Mouse (Mus musculus) hindbrain, embryonic 16.5 days (tissue): ENCODE measurements around the gene Plekhs1. TPM values are rescaled to one million over a fixed set of nuclear protein-coding genes. Genes with fewer than 3 reads are reported as not detected.
"Not testable (repeated sequence)": the region's sequence is repeated elsewhere in the genome, so short reads cannot be mapped to it uniquely, and the experiment has no call there.

ENCODE experiments used
- ATAC-seq: fragments of 200-750 bp; cut with Nextera tagmentation; 2 replicates; pipeline ENCODE4 v1.8.0; 2017; ENCODE audit warnings: moderate TSS enrichment, moderate library complexity
- H3K27ac ChIP-seq: fragments of 300-500 bp; sonication (generic); 2 replicates; pipeline ENCODE4 v1.5.1; 2014; ENCODE audit warnings: low read depth, mild to moderate bottlenecking, control low read depth, low read length, moderate library complexity
- H3K27me3 ChIP-seq: fragments of 300-500 bp; sonication (generic); replicated peaks from 2 replicates; pipeline ENCODE4 v1.6.1; 2014; ENCODE audit warnings: low read length; ENCODE audit not compliant: control insufficient read depth, insufficient read depth
- H3K36me3 ChIP-seq: fragments of 300-500 bp; sonication (generic); 2 replicates; pipeline ENCODE4 v1.6.1; 2014; ENCODE audit warnings: mild to moderate bottlenecking, low read length, moderate library complexity, mixed read lengths; ENCODE audit not compliant: control insufficient read depth, insufficient read depth
- H3K4me1 ChIP-seq: fragments of 300-500 bp; sonication (generic); 2 replicates; pipeline ENCODE4 v1.6.1; 2014; ENCODE audit warnings: low read depth, low read length; ENCODE audit not compliant: control insufficient read depth, insufficient read depth
- H3K4me2 ChIP-seq: fragments of 300-500 bp; sonication (generic); 2 replicates; pipeline ENCODE4 v1.6.1; 2014; ENCODE audit warnings: mild to moderate bottlenecking, low read length, control low read depth, moderate library complexity
- H3K4me3 ChIP-seq: fragments of 300-500 bp; sonication (generic); 2 replicates; pipeline ENCODE4 v1.5.1; 2014; ENCODE audit warnings: mild to moderate bottlenecking, low read length, control low read depth, moderate library complexity
- H3K9ac ChIP-seq: fragments of 300-500 bp; sonication (generic); 2 replicates; pipeline ENCODE4 v1.6.1; 2014; ENCODE audit warnings: low read depth, mild to moderate bottlenecking, control low read depth, low read length, moderate library complexity
- H3K9me3 ChIP-seq: fragments of 300-500 bp; sonication (generic); 2 replicates; pipeline ENCODE4 v1.6.1; 2014; ENCODE audit warnings: mild to moderate bottlenecking, low read length, moderate library complexity; ENCODE audit not compliant: control insufficient read depth
- WGBS: fragments of 180-500 bp; shearing (Covaris S2); extraction: QIAGEN DNeasy Blood & Tissue Kit; methylation state at CpG from one replicate; pipeline ENCODE4 v1.1.7; 2014; 5-methylcytosine and 5-hydroxymethylcytosine counted together
- polyA plus RNA-seq: library from polyadenylated mRNA; unstranded; fragments of >200 nt; fragmentation: Nextera tagmentation; extraction: Ambion mirVana; gene quantifications from 2 replicates; pipeline ENCODE4 v1.2.1, GENCODE M21; 2015

Gene Plekhs1
- polyA plus RNA-seq, 1 experiment from 2014 or later, result 0.25 TPM

GRCm38 (mm10) chr19:56486926-56487325 lies 25.5 kb downstream of the Plekhs1 start:
- Histone ChIP-seq H3K4me1 (peaks cover 10% of the 10 kb centered on the region), H3K27me3 (no peaks in the 10 kb centered on the region), H3K4me2 (no peak overlapping the region), H3K9ac (no peak overlapping the region), H3K9me3 (no peaks in the 10 kb centered on the region), H3K27ac (no peak overlapping the region), H3K4me3 (no peak overlapping the region), H3K36me3 (no peaks in the 10 kb centered on the region)
- WGBS, result 88% methylated on average over 7 of the region's 7 CpGs
- ATAC-seq, result no peak

GRCm38 (mm10) chr19:56487339-56487738 lies 25.9 kb downstream of the Plekhs1 start:
- Histone ChIP-seq H3K4me2 (no peak overlapping the region), H3K9me3 (no peaks in the 10 kb centered on the region), H3K27me3 (no peaks in the 10 kb centered on the region), H3K27ac (no peak overlapping the region), H3K4me3 (no peak overlapping the region), H3K4me1 (peaks cover 10% of the 10 kb centered on the region), H3K36me3 (no peaks in the 10 kb centered on the region), H3K9ac (no peak overlapping the region)
- 96% methylated on average over 2 of the region's 2 CpGs for WGBS
- ATAC-seq, result no peak

DNA sequence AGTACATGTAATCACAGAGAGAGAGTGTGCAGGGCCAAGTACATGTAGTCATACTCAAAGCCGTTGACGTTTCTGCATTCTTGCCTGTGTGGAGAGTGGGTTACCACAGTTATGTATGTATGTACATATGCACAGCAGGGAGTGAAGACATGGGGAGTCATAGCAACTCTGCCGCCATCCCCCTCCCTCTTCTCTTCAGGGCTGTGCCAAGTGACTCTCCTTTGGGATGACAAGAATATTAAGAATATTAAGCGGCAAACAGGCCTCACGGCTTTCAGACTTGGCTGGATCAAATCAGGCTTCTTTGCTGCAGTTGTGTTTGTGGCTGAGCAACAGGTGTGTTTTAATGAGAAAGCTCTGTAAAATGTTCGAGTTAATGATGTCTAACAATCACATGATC lies 28.2 kb downstream of the Plekhs1 start:
- no peaks in the 10 kb centered on the region for H3K36me3 ChIP-seq
- H3K9me3 ChIP-seq, result no peaks in the 10 kb centered on the region
- H3K27me3 ChIP-seq, result no peaks in the 10 kb centered on the region
- WGBS, result 82% methylated on average over 6 of the region's 6 CpGs
- no peak for ATAC-seq
- H3K9ac ChIP-seq, result no peak overlapping the region
- H3K4me3 ChIP-seq, result no peak overlapping the region
- H3K27ac ChIP-seq, result no peak overlapping the region
- H3K4me2 ChIP-seq, result no peak overlapping the region
- H3K4me1 ChIP-seq, result peaks cover 10% of the 10 kb centered on the region

GRCm38 (mm10) chr19:56494157-56494556 lies 32.7 kb downstream of the Plekhs1 start:
- ATAC-seq, H3K36me3 ChIP-seq, H3K27me3 ChIP-seq, H3K4me3 ChIP-seq, H3K9ac ChIP-seq, H3K9me3 ChIP-seq, H3K27ac ChIP-seq, H3K4me1 ChIP-seq, H3K4me2 ChIP-seq: not testable (repeated sequence)
- no CpG with 5 or more reads among the region's 2 CpGs for WGBS

- H3K4me1 ChIP-seq, H3K36me3 ChIP-seq, H3K9me3 ChIP-seq, H3K4me2 ChIP-seq, H3K27ac ChIP-seq, H3K27me3 ChIP-seq, H3K4me3 ChIP-seq, ATAC-seq, H3K9ac ChIP-seq: not testable (repeated sequence)
- no CpG with 5 or more reads among the region's 5 CpGs for WGBS
Measured at GRCm38 (mm10) chr19:56503069-56503468, 41.6 kb downstream of the Plekhs1 start.

GRCm38 (mm10) chr19:56503525-56503924 lies 42.1 kb downstream of the Plekhs1 start:
- H3K4me2 ChIP-seq, H3K27me3 ChIP-seq, H3K4me3 ChIP-seq, H3K9me3 ChIP-seq, H3K9ac ChIP-seq, ATAC-seq, H3K27ac ChIP-seq, H3K36me3 ChIP-seq, H3K4me1 ChIP-seq: not testable (repeated sequence)
- WGBS, result no CpG with 5 or more reads among the region's 5 CpGs

GRCm38 (mm10) chr19:56511207-56511606 lies 49.8 kb downstream of the Plekhs1 start:
- H3K9me3 ChIP-seq, H3K36me3 ChIP-seq, H3K4me1 ChIP-seq, H3K4me3 ChIP-seq, H3K27ac ChIP-seq, ATAC-seq, H3K4me2 ChIP-seq, H3K27me3 ChIP-seq, H3K9ac ChIP-seq: not testable (repeated sequence)
- WGBS, result no CpG with 5 or more reads among the region's 4 CpGs

DNA sequence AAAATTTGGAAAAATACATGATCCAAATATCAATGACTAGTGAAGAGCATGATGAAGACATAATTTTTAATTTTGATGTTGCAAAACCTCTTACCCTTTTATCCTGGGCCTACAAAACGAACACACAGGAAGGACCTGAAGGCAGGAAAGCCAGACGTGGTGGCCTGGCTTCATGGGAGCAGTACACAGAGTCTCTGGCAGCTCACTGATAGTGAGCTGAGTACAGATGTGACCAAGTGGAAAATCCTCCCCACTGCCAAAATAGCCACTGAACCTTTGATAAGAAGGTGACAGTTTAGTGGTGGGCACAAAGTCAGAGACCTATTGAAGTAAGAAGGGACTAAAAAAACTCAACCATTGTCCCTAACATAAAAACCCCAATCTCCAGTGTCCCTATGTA lies 52.1 kb downstream of the Plekhs1 start:
- not testable (repeated sequence) for H3K27ac ChIP-seq, H3K9ac ChIP-seq, H3K27me3 ChIP-seq, H3K4me2 ChIP-seq, ATAC-seq, H3K4me1 ChIP-seq, H3K36me3 ChIP-seq, H3K4me3 ChIP-seq, H3K9me3 ChIP-seq
- WGBS, result no CpG with 5 or more reads among the region's 2 CpGs

- not testable (repeated sequence) for H3K4me1 ChIP-seq, H3K4me3 ChIP-seq, H3K27me3 ChIP-seq, H3K4me2 ChIP-seq, H3K27ac ChIP-seq, ATAC-seq, H3K9ac ChIP-seq, H3K36me3 ChIP-seq, H3K9me3 ChIP-seq
- no CpG with 5 or more reads among the region's 7 CpGs for WGBS
Measured at GRCm38 (mm10) chr19:56519408-56519807, 58.0 kb downstream of the Plekhs1 start.

DNA sequence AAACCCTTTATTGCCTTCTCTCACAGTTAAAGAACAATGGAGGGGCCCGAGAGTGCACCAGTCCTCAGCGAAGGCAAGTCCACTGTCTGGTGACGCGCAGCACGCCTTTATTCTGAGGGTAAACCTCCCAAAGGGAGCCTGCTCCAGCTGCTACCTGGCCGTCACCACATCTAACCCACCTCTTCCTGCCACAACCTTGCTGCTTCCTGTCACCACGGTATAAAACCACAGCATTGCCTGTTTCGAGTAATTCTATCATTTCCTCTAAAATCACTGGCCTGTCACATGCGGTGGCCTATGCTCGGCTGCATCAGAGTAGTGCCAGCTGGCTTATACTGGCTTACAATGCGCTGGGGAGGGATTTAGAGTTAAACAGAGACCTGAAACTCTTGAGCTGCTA lies 69.1 kb downstream of the Plekhs1 start:
- H3K4me2 ChIP-seq, H3K27ac ChIP-seq: not testable (repeated sequence)

More for the DNA sequence above, 69.1 kb downstream of the Plekhs1 start:
- H3K27me3 ChIP-seq, H3K4me1 ChIP-seq, H3K36me3 ChIP-seq, H3K9me3 ChIP-seq, ATAC-seq, H3K9ac ChIP-seq, H3K4me3 ChIP-seq: not testable (repeated sequence)
- WGBS, result no CpG with 5 or more reads among the region's 11 CpGs
